Mouse (Mus musculus) ES-CJ7 (cell line): Measurements from ENCODE around the gene Mobp.

Experiments
- DNase-seq: peaks from one replicate; pipeline ENCODE4 v3.0.0; 2011; ENCODE audit warnings: low read depth, low spot score

Gene Mobp

DNA sequence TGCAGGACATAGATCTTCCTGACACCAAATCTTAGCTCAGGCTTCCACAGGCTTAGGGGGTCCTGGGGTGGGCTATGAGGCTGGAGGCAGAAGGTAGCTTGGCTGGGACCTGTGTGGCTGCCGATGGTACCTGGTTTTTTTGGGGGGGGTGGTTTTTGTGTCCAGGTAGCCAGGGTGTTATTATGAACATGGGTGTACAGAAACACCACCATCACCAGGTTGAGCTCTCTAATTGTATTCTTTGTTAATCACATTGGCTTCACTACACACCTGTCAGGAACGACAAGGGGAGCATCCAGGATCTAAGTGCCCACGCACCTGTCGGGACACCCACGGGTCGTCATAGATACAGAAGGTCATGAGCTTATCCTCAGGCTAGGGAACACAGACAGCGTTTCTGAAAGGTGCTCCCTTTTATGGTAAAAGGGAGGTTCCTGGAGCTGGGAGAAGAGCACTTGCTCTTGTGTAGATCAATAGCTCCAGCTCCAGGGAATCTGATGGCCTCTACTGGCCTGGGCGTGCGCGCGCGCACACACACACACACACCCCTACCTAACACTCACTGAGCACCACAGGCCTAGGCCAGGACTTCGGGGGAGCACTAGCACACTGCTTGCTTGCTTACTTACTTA is 14.9 kb upstream of the Mobp start:
- peak; percentile 62 for DNase-seq

DNA sequence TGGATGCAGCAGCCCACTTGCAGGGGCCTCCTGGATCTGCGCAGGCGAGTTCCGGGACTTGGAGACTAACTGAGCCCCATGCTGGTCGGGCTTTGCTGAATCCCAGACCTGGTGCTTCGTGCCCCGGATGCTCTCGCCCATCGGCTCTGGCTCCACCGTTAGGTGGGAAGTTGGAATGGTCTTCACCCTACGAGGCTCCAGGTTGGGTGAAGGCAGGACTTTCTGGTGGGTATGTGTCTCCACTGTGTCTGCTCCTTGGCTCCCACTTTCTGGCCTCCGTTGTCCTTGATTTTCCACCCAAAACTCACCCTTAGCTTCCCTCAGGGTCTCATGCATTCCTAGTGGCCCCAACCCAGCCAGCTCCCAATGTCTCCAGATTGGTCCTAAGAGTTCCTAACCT is 14.1 kb upstream of the Mobp start:
- no peak for DNase-seq

- peak; percentile 77 for DNase-seq
Observed at GRCm38 (mm10) chr9:120140652-120141051, 8.9 kb upstream of the Mobp start.

DNA sequence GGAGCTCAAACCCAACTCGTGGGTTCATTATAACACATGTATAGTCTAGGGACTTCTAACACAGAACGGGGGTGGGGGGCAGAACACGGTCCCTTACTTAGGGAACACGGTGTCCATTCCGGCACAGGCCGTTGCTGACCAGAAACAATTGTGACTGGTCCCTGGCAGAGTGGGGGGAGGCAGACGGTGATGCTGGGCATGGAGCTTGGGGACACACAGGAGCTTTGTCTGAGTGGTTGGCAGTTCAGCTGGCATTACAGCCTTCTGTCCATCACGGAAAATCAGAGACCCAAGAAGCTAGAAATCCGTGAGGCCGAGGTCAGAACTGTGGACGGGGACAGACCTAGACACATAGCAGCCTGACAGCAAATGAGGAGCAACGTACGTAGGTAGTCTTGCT is 5.0 kb upstream of the Mobp start:
- no peak for DNase-seq

DNA sequence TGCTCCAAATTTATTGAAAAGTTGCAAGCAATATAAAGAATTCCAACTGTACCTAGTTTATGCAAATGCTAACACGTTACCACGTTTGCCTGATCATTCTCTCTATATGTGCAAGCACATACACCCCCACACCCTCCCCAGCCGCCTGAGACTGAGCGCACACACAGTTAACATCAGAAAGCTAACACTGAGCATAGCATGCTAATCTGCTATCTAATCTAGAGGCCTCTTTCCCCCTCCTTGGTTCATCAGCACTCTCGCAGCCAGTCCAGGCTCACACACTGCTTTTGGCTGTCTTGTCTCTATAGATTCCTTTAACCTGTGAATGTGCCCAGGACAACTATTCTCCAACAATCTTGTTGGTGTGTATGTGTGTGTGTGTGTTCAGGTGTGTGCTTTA is 1.6 kb downstream of the Mobp start:
- DNase-seq: no peak

DNA sequence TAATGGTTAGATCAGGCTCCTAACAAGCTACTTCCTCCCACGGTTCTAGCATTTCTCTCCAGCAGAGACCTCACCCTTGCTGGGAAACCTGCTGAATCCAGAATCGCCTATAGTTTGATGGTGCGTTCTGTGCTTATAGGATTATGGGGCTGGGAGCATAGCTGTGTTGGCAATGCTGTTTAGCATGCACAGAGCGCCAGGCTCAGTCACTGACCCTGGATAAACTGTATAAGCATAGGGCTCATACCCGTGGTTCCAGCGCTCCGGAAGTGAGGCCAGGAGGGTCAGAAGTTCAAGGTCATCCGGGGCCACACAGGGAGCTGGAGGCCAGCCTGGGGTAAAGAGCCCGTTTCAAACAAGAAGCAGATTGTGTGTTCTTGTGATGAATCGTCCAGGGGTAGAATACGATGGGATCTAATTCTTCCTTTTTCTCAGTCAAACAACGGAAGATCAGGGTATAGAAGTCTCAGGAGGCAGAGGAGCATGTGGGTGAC is 2.4 kb downstream of the Mobp start:
- peak; percentile 72 for DNase-seq

- DNase-seq: no peak
Observed at GRCm38 (mm10) chr9:120158047-120158446, 8.5 kb downstream of the Mobp start.

DNA sequence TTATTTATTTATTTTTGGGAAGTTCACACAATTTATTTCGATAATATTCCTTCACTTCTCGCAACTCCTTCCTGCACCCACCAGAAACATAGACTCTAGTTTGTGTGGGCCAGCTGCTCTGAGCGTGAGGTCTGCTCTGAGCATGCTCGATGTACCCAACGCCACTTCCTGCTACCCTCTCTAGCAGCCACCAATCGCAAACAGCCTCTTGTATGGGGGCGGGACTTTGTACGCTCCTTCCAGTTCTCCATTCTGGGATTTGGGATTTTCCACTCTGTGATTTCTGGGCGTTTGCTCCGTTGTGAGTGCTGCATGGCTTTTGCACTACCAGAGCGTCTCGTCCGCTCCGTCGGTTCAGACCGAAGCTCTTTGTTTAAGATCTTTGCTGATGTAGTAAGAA is 14.4 kb downstream of the Mobp start:
- peak; percentile 85 for DNase-seq

- no peak for DNase-seq
Observed at GRCm38 (mm10) chr9:120167826-120168225, 18.3 kb downstream of the Mobp start.

DNA sequence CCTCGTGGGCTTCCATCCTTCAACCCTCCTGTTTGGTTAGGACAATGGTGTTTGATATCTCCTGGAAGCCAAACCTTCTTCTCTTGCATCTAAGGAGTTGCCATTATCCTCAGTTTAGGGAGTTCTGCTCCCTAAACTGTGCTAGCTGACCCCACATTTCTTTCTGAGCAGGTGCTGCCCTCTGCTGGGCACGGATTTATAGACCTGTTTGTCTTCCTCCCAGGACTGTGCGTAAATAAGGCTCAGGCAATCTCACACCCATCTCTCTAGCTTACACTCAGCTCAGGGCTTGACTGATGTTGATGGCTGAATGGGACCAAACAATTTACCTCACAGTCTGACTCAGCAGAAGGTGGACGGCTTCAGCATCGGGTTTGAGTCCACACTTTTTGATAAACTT is 21.8 kb downstream of the Mobp start:
- peak; percentile 76 for DNase-seq

- peak; percentile 36 for DNase-seq
Observed at GRCm38 (mm10) chr9:120174436-120175137, 25.1 kb downstream of the Mobp start.

DNA sequence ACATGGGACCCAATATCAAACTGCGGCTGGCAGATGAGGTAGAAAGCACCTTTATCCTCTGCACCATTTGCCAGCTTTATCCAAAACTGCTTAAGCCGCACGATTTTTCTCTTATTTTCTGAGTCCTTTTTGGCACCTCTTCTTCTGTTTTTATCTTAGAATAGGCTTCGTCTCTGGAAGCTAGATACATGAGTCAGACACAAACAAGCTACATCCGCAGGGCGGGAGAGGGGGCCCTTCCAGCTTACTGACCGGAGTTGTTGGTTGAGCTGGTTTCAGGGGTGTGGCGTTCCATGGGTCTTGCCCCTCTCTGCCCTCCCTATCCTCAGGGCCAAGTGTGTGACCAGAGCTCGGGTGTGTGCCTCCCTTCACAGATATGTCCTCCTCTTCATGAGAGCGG is 29.3 kb downstream of the Mobp start:
- DNase-seq: no peak

- peak; percentile 84 for DNase-seq
Observed at GRCm38 (mm10) chr9:120184499-120184898, 35.0 kb downstream of the Mobp start.

- DNase-seq: peak; percentile 50
Observed at GRCm38 (mm10) chr9:120186856-120187255, 37.3 kb downstream of the Mobp start.

DNA sequence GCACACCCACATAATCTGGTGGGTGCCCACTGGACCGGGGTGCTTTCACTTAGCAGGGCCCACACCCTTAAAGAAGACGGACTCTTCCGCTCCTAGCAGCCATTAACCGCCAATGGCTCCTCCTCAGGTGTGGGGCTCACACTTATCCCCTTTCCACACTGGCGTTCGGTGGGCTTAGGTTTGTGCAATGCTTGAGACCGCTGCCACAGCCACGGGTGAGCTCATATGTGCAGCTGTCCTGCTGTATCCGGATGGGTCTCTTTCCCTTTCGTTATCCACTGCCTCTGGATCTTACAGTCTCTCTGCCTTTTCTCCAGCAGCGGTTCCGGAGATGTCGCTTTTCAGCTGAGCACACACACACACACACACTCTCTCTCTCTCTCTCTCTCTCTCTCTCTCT is 41.4 kb downstream of the Mobp start:
- no peak for DNase-seq

DNA sequence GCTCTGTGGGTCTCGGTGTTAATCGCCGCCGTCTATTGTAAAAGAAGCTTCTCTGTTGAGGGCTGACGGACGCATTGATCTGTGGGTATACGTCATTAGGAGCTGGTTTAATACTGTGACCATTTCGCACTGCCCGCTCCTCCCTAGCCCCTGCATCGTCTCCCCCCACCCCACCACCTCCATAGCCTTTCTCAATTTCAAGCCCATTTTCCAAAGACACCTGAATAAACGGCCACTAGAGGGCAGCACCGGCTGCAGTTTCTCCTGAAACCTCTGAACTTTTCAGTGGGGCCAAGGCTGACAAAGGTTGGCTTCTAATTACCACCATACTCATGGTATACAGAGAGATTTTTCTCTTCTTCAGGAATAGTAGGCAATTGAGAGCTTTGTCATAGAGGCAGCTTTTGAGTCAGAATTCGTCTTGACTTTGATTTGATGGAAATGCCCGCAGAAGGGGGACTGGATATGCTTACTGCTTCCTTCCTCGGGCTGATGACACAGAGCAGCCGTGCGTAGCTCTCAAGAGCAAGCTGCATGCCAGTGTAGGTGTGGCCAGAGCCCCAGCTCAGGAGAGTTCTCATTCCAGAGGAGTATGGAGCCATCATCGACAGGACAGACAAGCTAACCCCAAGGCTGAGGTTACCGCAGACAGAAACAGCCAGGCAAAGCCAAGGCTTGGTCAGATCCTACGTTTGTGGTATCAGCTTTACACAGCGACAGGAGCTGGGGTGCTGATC is 42.0 kb downstream of the Mobp start:
- DNase-seq: peak; percentile 86

DNA sequence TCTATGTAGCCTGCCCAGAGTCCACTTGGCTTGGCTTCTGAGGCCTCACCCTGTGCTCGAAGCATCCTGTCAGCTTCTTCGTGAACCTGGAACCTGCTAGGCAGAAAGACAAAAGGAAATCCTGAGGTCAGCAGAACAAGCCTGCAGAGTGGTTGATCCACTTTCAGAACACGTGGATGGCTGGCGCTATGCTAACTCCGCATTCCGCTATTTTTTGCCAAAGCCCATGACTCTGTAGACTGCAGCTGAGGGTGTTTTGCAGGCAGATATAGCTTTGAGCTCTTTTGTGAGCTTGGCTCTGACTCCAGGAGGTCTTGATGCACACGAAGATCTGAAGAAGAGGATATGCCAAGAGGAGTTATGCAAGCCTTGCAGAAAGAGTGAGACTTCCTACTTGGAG is 43.2 kb downstream of the Mobp start:
- no peak for DNase-seq

DNA sequence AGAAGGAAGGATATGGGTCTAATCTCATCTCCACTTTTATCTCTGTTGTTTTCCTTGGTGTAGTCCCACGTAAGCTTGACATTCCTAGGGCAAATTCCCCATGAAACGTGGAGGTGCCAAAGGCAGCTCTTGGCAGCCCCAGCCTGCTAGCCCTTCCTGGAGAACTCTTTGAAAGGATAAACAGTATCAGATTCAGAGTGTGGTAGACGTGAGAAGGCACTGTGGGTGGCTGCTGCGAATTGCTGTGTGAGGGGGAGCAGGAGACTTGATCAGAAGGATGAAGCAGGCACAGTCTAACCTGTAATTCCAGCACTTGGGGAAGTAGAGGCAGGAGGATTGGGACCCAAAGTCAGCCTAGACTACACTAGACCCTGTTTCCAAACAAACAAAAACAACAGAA is 51.4 kb downstream of the Mobp start:
- DNase-seq: no peak

DNA sequence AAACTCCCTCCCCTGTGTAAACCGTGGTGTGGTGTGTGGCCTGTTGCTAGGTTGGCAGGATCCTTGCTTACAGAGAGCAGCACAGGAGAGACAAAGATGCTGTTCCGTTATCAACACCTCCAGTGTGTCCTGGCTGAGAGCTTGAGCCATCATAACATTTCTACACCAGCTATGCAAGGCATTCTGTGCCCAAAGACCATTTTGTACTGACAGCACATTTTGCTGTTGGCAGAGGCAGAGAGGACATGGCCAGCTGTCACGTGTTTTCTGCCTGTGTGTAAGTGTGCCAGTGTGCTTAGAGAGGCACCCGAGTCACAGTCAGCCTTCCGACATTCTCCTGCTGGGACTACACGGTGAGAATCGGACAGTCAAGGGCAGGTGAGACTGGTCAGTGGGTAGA is 52.2 kb downstream of the Mobp start:
- no peak for DNase-seq

- peak; percentile 30 for DNase-seq
Observed at GRCm38 (mm10) chr9:120202683-120203082, 53.2 kb downstream of the Mobp start.

GRCm38 (mm10) chr9:120203936-120204335 is 54.4 kb downstream of the Mobp start:
- no peak for DNase-seq

- DNase-seq: no peak
Observed at GRCm38 (mm10) chr9:120206897-120207296, 57.4 kb downstream of the Mobp start.

- DNase-seq: peak; percentile 63
Observed at GRCm38 (mm10) chr9:120210068-120210467, 60.6 kb downstream of the Mobp start.
